Mouse (Mus musculus) limb, embryonic 14.5 days (tissue): Measurements from ENCODE around the gene Bicc1. TPM values are rescaled to one million over a fixed set of nuclear protein-coding genes. Genes with fewer than 3 reads are reported as not detected.
A peak's percentile ranks its signal among the peaks of the same experiment; 100 is the strongest.

Experiments
- ATAC-seq: fragments of 200-750 bp; cut with Nextera tagmentation; 2 replicates; pipeline ENCODE4 v1.8.0; 2017; ENCODE audit warnings: low read depth, moderate number of reproducible peaks, moderate TSS enrichment; ENCODE audit not compliant: low FRiP score
- DNase-seq: peaks from one replicate; pipeline ENCODE4 v3.0.0-alpha.2; 2015; ENCODE audit warnings: low spot score
- H3K27ac ChIP-seq: fragments of 300-500 bp; sonication (generic); replicated peaks from 2 replicates; pipeline ENCODE4 v1.5.1; 2014; ENCODE audit warnings: low read depth, mild to moderate bottlenecking, low read length, moderate library complexity, mixed read lengths
- H3K27me3 ChIP-seq: fragments of 300-500 bp; sonication (generic); 2 replicates; pipeline ENCODE4 v1.6.1; 2014; ENCODE audit warnings: low read length, mixed read lengths; ENCODE audit not compliant: control insufficient read depth, insufficient read depth
- H3K36me3 ChIP-seq: fragments of 300-500 bp; sonication (generic); 2 replicates; pipeline ENCODE4 v1.6.1; 2014; ENCODE audit warnings: mild to moderate bottlenecking, low read length, moderate library complexity, mixed read lengths; ENCODE audit not compliant: control insufficient read depth, insufficient read depth
- H3K4me1 ChIP-seq: fragments of 300-500 bp; sonication (generic); 2 replicates; pipeline ENCODE4 v1.6.1; 2014; ENCODE audit warnings: antibody characterized with exemption, low read length, mixed read lengths; ENCODE audit not compliant: control insufficient read depth, insufficient read depth
- H3K4me2 ChIP-seq: fragments of 300-500 bp; sonication (generic); replicated peaks from 2 replicates; pipeline ENCODE4 v1.6.1; 2014; ENCODE audit warnings: low read depth, mild to moderate bottlenecking, low read length, moderate library complexity; ENCODE audit not compliant: severe bottlenecking
- H3K4me3 ChIP-seq: fragments of 300-500 bp; sonication (generic); replicated peaks from 2 replicates; pipeline ENCODE4 v1.5.1; 2014; ENCODE audit warnings: low read length
- H3K9ac ChIP-seq: fragments of 300-500 bp; sonication (generic); 2 replicates; pipeline ENCODE4 v1.6.1; 2014; ENCODE audit warnings: mild to moderate bottlenecking, low read depth, low read length, moderate library complexity; ENCODE audit not compliant: severe bottlenecking
- H3K9me3 ChIP-seq: fragments of 300-500 bp; sonication (generic); 2 replicates; pipeline ENCODE4 v1.6.1; 2016; ENCODE audit warnings: low read length; ENCODE audit not compliant: control insufficient read depth
- POLR2A ChIP-seq: fragments of 200-500 bp; IDR thresholded peaks from 2 replicates; pipeline ENCODE4 v1.8.0; 2012; ENCODE audit warnings: inconsistent platforms, mild to moderate bottlenecking, moderate library complexity, borderline replicate concordance; ENCODE audit not compliant: insufficient read depth, insufficient read length; ENCODE audit errors: extremely low read depth
- WGBS: fragments of 180-500 bp; shearing (Covaris S2); extraction: QIAGEN DNeasy Blood & Tissue Kit; methylation state at CpG from one replicate; pipeline ENCODE4 v1.1.7; 2014; 5-methylcytosine and 5-hydroxymethylcytosine counted together
- polyA plus RNA-seq, 2 experiments: library from polyadenylated mRNA; depleted of rRNA in 1 of 2; stranded (reverse) in 1 of 2; unstranded in 1 of 2; fragments of >200 nt; fragmentation: Nextera tagmentation in 1 of 2; extraction: Ambion mirVana in 1 of 2; gene quantifications; 2 replicates each; pipeline versions ENCODE4 v1.2.1 to v1.2.3; 2012 to 2014

Bicc1 gene
- polyA plus RNA-seq, 2 experiments = 38.8 to 50.5 TPM

DNA sequence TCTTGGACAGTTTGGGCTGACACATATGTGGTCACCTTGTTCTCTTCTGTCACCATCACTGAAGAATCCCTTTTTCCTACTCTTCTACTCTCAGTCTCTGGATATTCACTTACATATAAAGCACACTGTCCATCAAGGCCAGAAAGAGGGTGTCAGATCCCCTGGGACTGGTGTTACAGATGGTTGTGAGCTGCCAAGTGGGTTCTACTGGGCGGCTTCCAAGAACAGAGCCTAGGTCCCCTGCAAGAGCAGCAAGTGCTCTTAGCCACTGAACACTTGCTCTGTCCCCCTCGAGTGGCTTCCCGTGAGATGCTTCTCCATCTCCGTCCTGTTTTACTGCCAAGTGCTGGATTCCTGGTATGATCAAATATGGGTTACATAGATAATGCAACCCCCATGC is 15.3 kb downstream of the Bicc1 start:
- Histone ChIP-seq H3K9ac (no peak overlapping the region), H3K27me3 (no peaks in the 10 kb centered on the region), H3K27ac (no peak overlapping the region), H3K4me1 (peaks cover 45% of the 10 kb centered on the region), H3K4me3 (no peak overlapping the region), H3K36me3 (no peaks in the 10 kb centered on the region), H3K4me2 (no peak overlapping the region), H3K9me3 (peaks cover 6% of the 10 kb centered on the region; the same call in 1 of the 2 replicates)
- no peak for DNase-seq
- TF ChIP-seq POLR2A = no peak
- no peak for ATAC-seq
- 80% methylated on average over 4 of the region's 4 CpGs for WGBS

DNA sequence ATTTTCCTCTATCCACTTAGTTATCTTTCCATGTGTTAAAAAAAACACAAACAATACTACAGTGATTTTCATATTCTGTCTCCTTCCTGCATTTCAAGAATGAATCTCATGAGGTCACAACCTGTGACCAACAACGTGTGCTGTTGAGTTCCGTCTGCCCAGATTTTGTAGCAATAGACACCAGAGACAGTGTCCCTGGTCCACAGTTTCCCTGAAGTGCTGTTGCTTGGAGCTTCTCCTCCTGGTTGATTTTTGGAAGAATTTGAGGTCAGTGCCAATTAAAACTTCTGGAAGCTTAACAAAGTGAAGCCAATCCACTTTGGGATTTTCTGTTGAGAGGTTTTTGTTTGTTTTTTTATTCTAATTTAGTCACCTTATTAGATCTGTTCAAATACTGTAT is 16.9 kb downstream of the Bicc1 start:
- H3K9ac ChIP-seq = no peak overlapping the region
- H3K4me2 ChIP-seq = no peak overlapping the region
- no peak overlapping the region for H3K4me3 ChIP-seq
- peaks cover 58% of the 10 kb centered on the region for H3K4me1 ChIP-seq
- H3K36me3 ChIP-seq = no peaks in the 10 kb centered on the region
- ATAC-seq = no peak
- H3K9me3 ChIP-seq = peaks cover 6% of the 10 kb centered on the region; the same call in 1 of the 2 replicates
- no peaks in the 10 kb centered on the region for H3K27me3 ChIP-seq
- WGBS = 92% methylated on average over 2 of the region's 2 CpGs
- no peak overlapping the region for H3K27ac ChIP-seq
- TF ChIP-seq POLR2A = no peak
- no peak for DNase-seq

DNA sequence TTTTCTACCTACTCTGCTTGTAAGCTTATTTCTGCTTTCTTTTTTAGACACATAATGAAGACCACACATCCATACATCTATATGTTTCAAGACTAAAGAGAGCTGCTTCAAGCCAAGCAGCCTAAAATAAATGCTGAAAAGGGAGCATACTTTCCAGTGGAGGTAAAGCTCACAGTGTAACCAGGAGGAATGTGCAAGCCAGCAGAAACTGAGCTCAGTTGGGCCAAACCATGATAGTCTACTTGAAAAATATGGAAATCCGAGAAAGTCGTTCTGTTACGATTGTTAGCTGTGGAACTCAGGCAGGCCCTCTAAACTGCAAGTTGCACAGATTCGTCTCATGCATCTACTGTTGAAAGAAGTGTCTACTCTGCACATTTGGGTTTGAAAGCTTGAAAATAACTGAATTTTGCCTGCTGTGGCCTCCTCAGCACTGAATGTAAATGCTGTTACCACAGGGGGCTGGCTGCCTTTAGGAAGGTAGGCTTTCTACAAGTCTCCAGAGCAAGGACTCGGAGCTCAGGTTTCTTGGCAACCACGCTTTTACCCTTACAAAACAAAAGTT is 19.1 kb downstream of the Bicc1 start:
- no peak for TF ChIP-seq POLR2A
- no peak overlapping the region for H3K9ac ChIP-seq
- no peak overlapping the region for H3K4me3 ChIP-seq
- no peaks in the 10 kb centered on the region for H3K27me3 ChIP-seq
- no peaks in the 10 kb centered on the region for H3K36me3 ChIP-seq
- H3K4me1 ChIP-seq = peaks cover 36% of the 10 kb centered on the region
- peaks cover 6% of the 10 kb centered on the region; the same call in 1 of the 2 replicates for H3K9me3 ChIP-seq
- H3K4me2 ChIP-seq = no peak overlapping the region
- ATAC-seq (peak; percentile 42; the same call in 1 of the 2 replicates), DNase-seq (peak; percentile 53)
- peak overlapping the region; percentile 77 for H3K27ac ChIP-seq
- WGBS = 49% methylated on average over 6 of the region's 6 CpGs

DNA sequence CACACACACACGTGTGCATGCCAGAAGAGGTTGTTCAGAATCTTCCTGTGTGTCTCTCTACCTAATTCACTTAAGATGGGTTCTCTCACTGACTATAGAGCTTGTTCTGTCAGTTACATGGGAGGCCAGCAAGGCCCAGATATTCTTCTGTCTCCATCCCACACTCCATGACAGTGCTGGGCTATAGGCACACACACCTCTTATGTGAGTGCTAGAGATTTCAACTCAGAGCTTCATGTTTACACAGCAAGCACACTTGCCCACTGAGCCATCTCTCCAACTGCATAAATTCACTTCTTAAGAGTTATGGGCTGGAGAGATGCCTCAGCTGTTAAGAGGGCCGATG is 20.7 kb downstream of the Bicc1 start:
- no peaks in the 10 kb centered on the region for H3K27me3 ChIP-seq
- peaks cover 28% of the 10 kb centered on the region for H3K4me1 ChIP-seq
- peaks cover 6% of the 10 kb centered on the region; the same call in 1 of the 2 replicates for H3K9me3 ChIP-seq
- no peak for DNase-seq
- no peak for ATAC-seq
- H3K27ac ChIP-seq = 0 out of 2 replicates have a peak overlapping the region, but pooled peaks have one; percentile 70
- TF ChIP-seq POLR2A = no peak
- WGBS = 64% methylated on average over 2 of the region's 2 CpGs
- H3K4me3 ChIP-seq = no peak overlapping the region
- H3K36me3 ChIP-seq = no peaks in the 10 kb centered on the region
- no peak overlapping the region for H3K4me2 ChIP-seq
- H3K9ac ChIP-seq = no peak overlapping the region

DNA sequence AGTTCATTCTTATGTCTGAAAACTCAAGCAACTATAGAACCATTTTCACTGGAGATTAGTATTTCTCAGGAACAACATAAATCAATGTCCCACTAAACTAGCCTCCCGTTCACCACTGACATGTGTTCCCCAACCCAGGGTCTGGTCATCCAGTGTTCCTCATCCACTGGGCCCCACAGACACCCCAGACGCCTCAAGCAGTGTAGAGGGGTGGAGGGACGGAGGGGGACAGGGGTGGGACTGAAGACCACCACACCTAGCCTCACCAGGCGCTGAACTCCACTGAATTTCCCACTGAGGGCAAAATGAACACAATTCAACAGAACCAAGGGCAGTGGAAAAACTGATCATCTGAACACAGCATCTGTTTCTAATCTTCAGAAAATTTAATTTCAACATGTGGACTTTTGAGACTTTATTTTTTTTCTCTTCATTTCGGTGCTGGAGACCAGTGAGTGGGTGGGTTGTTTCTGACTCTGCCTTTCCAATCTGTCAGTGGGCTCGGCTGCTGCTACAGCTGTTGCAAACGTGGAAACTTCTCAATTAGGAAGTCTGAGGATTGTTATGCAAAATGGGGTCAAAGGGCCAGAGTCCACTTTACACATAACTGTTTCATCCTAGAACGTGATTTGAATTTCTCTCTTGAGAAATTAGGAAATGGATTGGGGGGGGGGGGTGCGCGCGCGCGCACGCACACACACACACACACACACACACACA is 21.2 kb downstream of the Bicc1 start:
- Histone ChIP-seq H3K9ac (no peak overlapping the region), H3K36me3 (no peaks in the 10 kb centered on the region), H3K27me3 (no peaks in the 10 kb centered on the region), H3K4me3 (no peak overlapping the region), H3K4me2 (0 out of 2 replicates have a peak overlapping the region, but pooled peaks have one; percentile 23), H3K27ac (peak overlapping the region; percentile 70; the same call in 1 of the 2 replicates), H3K4me1 (peaks cover 28% of the 10 kb centered on the region), H3K9me3 (peaks cover 1% of the 10 kb centered on the region; the same call in 1 of the 2 replicates)
- no peak for TF ChIP-seq POLR2A
- WGBS = 49% methylated on average over 14 of the region's 14 CpGs
- DNase-seq = peak; percentile 71
- ATAC-seq = peak; percentile 62
